Mouse (Mus musculus) hindbrain, embryonic 14.5 days (tissue): ENCODE data around the gene Olfr1373. TPM values are rescaled to one million over a fixed set of nuclear protein-coding genes. Genes with fewer than 3 reads are reported as not detected.
"Not testable (repeated sequence)": the region's sequence is repeated elsewhere in the genome, so short reads cannot be mapped to it uniquely, and the experiment has no call there.

Source experiments
- ATAC-seq: fragments of 200-750 bp; cut with Nextera tagmentation; 2 replicates; pipeline ENCODE4 v1.8.0; 2017; ENCODE audit warnings: moderate number of reproducible peaks, mild to moderate bottlenecking, moderate TSS enrichment, moderate library complexity; ENCODE audit not compliant: low FRiP score
- DNase-seq: peaks from one replicate; pipeline ENCODE4 v3.0.0-alpha.2; 2015; ENCODE audit warnings: low spot score
- H3K27ac ChIP-seq: fragments of 300-500 bp; sonication (generic); 2 replicates; pipeline ENCODE4 v1.5.1; 2014; ENCODE audit warnings: mild to moderate bottlenecking, moderate library complexity
- H3K27me3 ChIP-seq: fragments of 300-500 bp; sonication (generic); 2 replicates; pipeline ENCODE4 v1.6.1; 2014; ENCODE audit warnings: mild to moderate bottlenecking, low read length, mixed read lengths; ENCODE audit not compliant: control insufficient read depth, insufficient read depth
- H3K36me3 ChIP-seq: fragments of 300-500 bp; sonication (generic); replicated peaks from 2 replicates; pipeline ENCODE4 v1.6.1; 2014; ENCODE audit not compliant: control insufficient read depth, insufficient read depth
- H3K4me1 ChIP-seq: fragments of 300-500 bp; sonication (generic); replicated peaks from 2 replicates; pipeline ENCODE4 v1.6.1; 2014; ENCODE audit warnings: antibody characterized with exemption, low read length, mixed read lengths; ENCODE audit not compliant: control insufficient read depth, insufficient read depth
- H3K4me2 ChIP-seq: fragments of 300-500 bp; sonication (generic); replicated peaks from 2 replicates; pipeline ENCODE4 v1.6.1; 2014; ENCODE audit warnings: mild to moderate bottlenecking, moderate library complexity
- H3K4me3 ChIP-seq: fragments of 300-500 bp; sonication (generic); replicated peaks from 2 replicates; pipeline ENCODE4 v1.5.1; 2014; ENCODE audit warnings: mild to moderate bottlenecking, low read length
- H3K9ac ChIP-seq: fragments of 300-500 bp; sonication (generic); 2 replicates; pipeline ENCODE4 v1.6.1; 2014
- H3K9me3 ChIP-seq: fragments of 300-500 bp; sonication (generic); 2 replicates; pipeline ENCODE4 v1.6.1; 2016; ENCODE audit warnings: low read length; ENCODE audit not compliant: control insufficient read depth
- WGBS: fragments of 180-500 bp; shearing (Covaris S2); extraction: QIAGEN DNeasy Blood & Tissue Kit; methylation state at CpG from one replicate; pipeline ENCODE4 v1.1.7; 2014; 5-methylcytosine and 5-hydroxymethylcytosine counted together
- polyA plus RNA-seq: library from polyadenylated mRNA; unstranded; fragments of >200 nt; fragmentation: Nextera tagmentation; extraction: Ambion mirVana; gene quantifications from 2 replicates; pipeline ENCODE4 v1.2.1, GENCODE M21; 2014

Gene Olfr1373
- polyA plus RNA-seq, 1 experiment from 2014 or later = not detected

- DNase-seq = no peak
- Histone ChIP-seq H3K4me3 (no peak overlapping the region), H3K9me3 (0 out of 2 replicates have a peak, but pooled peaks cover 6% of the 10 kb centered on the region), H3K36me3 (peaks cover 14% of the 10 kb centered on the region), H3K27me3 (no peaks in the 10 kb centered on the region), H3K4me2 (no peak overlapping the region), H3K27ac (peak overlapping the region; percentile 48; the same call in 1 of the 2 replicates), H3K9ac (no peak overlapping the region), H3K4me1 (no peaks in the 10 kb centered on the region)
- no peak; the same call in 1 of the 2 replicates for ATAC-seq
- WGBS = 72% methylated on average over 10 of the region's 10 CpGs
Measured at GRCm38 (mm10) chr11:52129621-52130450, 15.5 kb downstream of the Olfr1373 start.

GRCm38 (mm10) chr11:52129171-52129570 is 16.2 kb downstream of the Olfr1373 start:
- H3K4me1 ChIP-seq = no peaks in the 10 kb centered on the region
- no peak overlapping the region for H3K27ac ChIP-seq
- ATAC-seq = no peak
- H3K9ac ChIP-seq = no peak overlapping the region
- DNase-seq = no peak
- H3K27me3 ChIP-seq = no peaks in the 10 kb centered on the region
- H3K36me3 ChIP-seq = peaks cover 21% of the 10 kb centered on the region
- 39% methylated on average over 3 of the region's 3 CpGs for WGBS
- no peak overlapping the region for H3K4me3 ChIP-seq
- 0 out of 2 replicates have a peak, but pooled peaks cover 2% of the 10 kb centered on the region for H3K9me3 ChIP-seq
- H3K4me2 ChIP-seq = no peak overlapping the region

GRCm38 (mm10) chr11:52128316-52129061 is 16.8 kb downstream of the Olfr1373 start:
- Histone ChIP-seq H3K4me1 (no peaks in the 10 kb centered on the region), H3K36me3 (peaks cover 26% of the 10 kb centered on the region), H3K9ac (no peak overlapping the region), H3K9me3 (no peaks in the 10 kb centered on the region), H3K4me2 (no peak overlapping the region), H3K27ac (no peak overlapping the region), H3K27me3 (no peaks in the 10 kb centered on the region), H3K4me3 (no peak overlapping the region)
- ATAC-seq (no peak), DNase-seq (no peak)
- 66% methylated on average over 5 of the region's 5 CpGs for WGBS

GRCm38 (mm10) chr11:52127760-52128159 is 17.6 kb downstream of the Olfr1373 start:
- WGBS = 78% methylated on average over 5 of the region's 5 CpGs
- no peak overlapping the region for H3K27ac ChIP-seq

GRCm38 (mm10) chr11:52127169-52127568 is 18.2 kb downstream of the Olfr1373 start:
- DNase-seq = no peak
- no peaks in the 10 kb centered on the region for H3K4me1 ChIP-seq
- 75% methylated on average over 3 of the region's 3 CpGs for WGBS
- H3K4me3 ChIP-seq = no peak overlapping the region
- no peak for ATAC-seq
- H3K36me3 ChIP-seq = peaks cover 38% of the 10 kb centered on the region
- no peaks in the 10 kb centered on the region for H3K9me3 ChIP-seq
- no peaks in the 10 kb centered on the region for H3K27me3 ChIP-seq
- no peak overlapping the region for H3K4me2 ChIP-seq
- no peak overlapping the region for H3K27ac ChIP-seq
- H3K9ac ChIP-seq = no peak overlapping the region

More at GRCm38 (mm10) chr11:52127760-52128159, 17.6 kb downstream of the Olfr1373 start:
- H3K4me3 ChIP-seq = no peak overlapping the region
- DNase-seq (no peak), ATAC-seq (no peak)
- H3K4me2 ChIP-seq = no peak overlapping the region
- H3K9me3 ChIP-seq = no peaks in the 10 kb centered on the region
- H3K4me1 ChIP-seq = no peaks in the 10 kb centered on the region
- no peak overlapping the region for H3K9ac ChIP-seq
- H3K27me3 ChIP-seq = no peaks in the 10 kb centered on the region
- peaks cover 33% of the 10 kb centered on the region for H3K36me3 ChIP-seq

GRCm38 (mm10) chr11:52124468-52124867 is 20.9 kb downstream of the Olfr1373 start:
- Histone ChIP-seq H3K4me2 (no peak overlapping the region), H3K27me3 (no peaks in the 10 kb centered on the region), H3K36me3 (peaks cover 64% of the 10 kb centered on the region), H3K9ac (no peak overlapping the region), H3K4me3 (no peak overlapping the region), H3K4me1 (no peaks in the 10 kb centered on the region), H3K27ac (no peak overlapping the region), H3K9me3 (no peaks in the 10 kb centered on the region)
- DNase-seq (no peak), ATAC-seq (no peak)
- WGBS = 96% methylated on average over 4 of the region's 4 CpGs

GRCm38 (mm10) chr11:52122045-52122444 is 23.3 kb downstream of the Olfr1373 start:
- Histone ChIP-seq H3K4me1 (no peaks in the 10 kb centered on the region), H3K9ac (no peak overlapping the region), H3K36me3 (peaks cover 82% of the 10 kb centered on the region), H3K27ac (no peak overlapping the region), H3K4me3 (no peak overlapping the region), H3K4me2 (no peak overlapping the region), H3K9me3 (no peaks in the 10 kb centered on the region), H3K27me3 (no peaks in the 10 kb centered on the region)
- ATAC-seq (no peak), DNase-seq (no peak)
- WGBS = 97% methylated on average over 6 of the region's 6 CpGs

- H3K36me3 ChIP-seq = peaks cover 95% of the 10 kb centered on the region
- H3K9me3 ChIP-seq, H3K4me1 ChIP-seq, H3K27ac ChIP-seq, H3K4me3 ChIP-seq, H3K27me3 ChIP-seq, H3K9ac ChIP-seq, H3K4me2 ChIP-seq, DNase-seq, ATAC-seq: not testable (repeated sequence)
Measured at GRCm38 (mm10) chr11:52120415-52120814, 24.9 kb downstream of the Olfr1373 start.

- no peak for ATAC-seq
- no peak for DNase-seq
- Histone ChIP-seq H3K27me3 (no peaks in the 10 kb centered on the region), H3K27ac (no peak overlapping the region), H3K4me2 (no peak overlapping the region), H3K9me3 (no peaks in the 10 kb centered on the region), H3K9ac (no peak overlapping the region), H3K4me1 (no peaks in the 10 kb centered on the region), H3K4me3 (no peak overlapping the region), H3K36me3 (peaks cover 89% of the 10 kb centered on the region)
- WGBS = 98% methylated on average over 7 of the region's 7 CpGs
Measured at GRCm38 (mm10) chr11:52117156-52117555, 28.2 kb downstream of the Olfr1373 start.
